Mouse (Mus musculus) small intestine, adult 2 months (tissue): ENCODE measurements around the gene Slc31a1.

ENCODE experiments used
- CTCF ChIP-seq: fragments of 200-500 bp; IDR thresholded peaks from 2 replicates; pipeline ENCODE4 v1.5.1; 2012; ENCODE audit warnings: low read depth, mild to moderate bottlenecking, control low read depth, inconsistent platforms, low read length, moderate library complexity, mixed read lengths; ENCODE audit not compliant: insufficient replicate concordance, insufficient read length; ENCODE audit errors: extremely low read depth
- POLR2A ChIP-seq: fragments of 200-500 bp; IDR thresholded peaks from 2 replicates; pipeline ENCODE4 v1.6.1; 2012; ENCODE audit warnings: low read depth, mild to moderate bottlenecking, control low read depth, inconsistent platforms, low read length, moderate library complexity

GRCm38 (mm10) chr4:62372410-62372809 lies 11.9 kb downstream of the Slc31a1 start:
- TF ChIP-seq CTCF (no peak), POLR2A (no peak)
